ENCODE assay signal across 10 mouse cellular contexts in genomic region chr7:16103760-16104159, GRCm38 (mm10). TPM values are rescaled to one million over a fixed set of nuclear protein-coding genes. Genes with fewer than 3 reads are reported as not detected.
DNase-seq lines count a peak whose midpoint lies in the region; ATAC-seq and TF ChIP-seq lines count a peak whose summit lies in the region.
"Had no signal": no experiment of that assay in that cellular context is flagged by ENCODE, and none has a peak within 500 bp of the region (broad histone marks: within the 10 kb centered on the region; RNA-seq: fewer than 3 reads in every experiment).

No protein-coding gene starts in this region.

- H3K4me3 ChIP-seq in heart, adult 2 months: no peak overlapping the region
- H3K4me3 ChIP-seq in forebrain, postnatal 0 days (ENCODE audit: low read depth, low read length): no peak overlapping the region

- ATAC-seq in forebrain, postnatal 0 days: peak; percentile 74
- ATAC-seq in monocyte, adult 5-6 weeks (replicated peaks; ENCODE audit: insufficient number of reproducible peaks, low FRiP score, low TSS enrichment, poor library complexity, severe bottlenecking): no peak

- TF ChIP-seq POLR2A in heart, adult 2 months (IDR thresholded peaks at IDR 0.05; ENCODE audit: insufficient read depth, low read depth, low read length): no peak

- peaks cover 13% of the 10 kb centered on the region for H3K4me1 ChIP-seq in heart, adult 2 months (ENCODE audit: control insufficient read depth, insufficient read depth, low read length)
- peaks cover 14% of the 10 kb centered on the region for H3K4me1 ChIP-seq in forebrain, postnatal 0 days (ENCODE audit: insufficient read depth)

- no peak for DNase-seq in heart, adult 2 months
- no peak for DNase-seq in heart, adult 8-10 months (ENCODE audit: low spot score)
- DNase-seq in adipocyte (ENCODE audit: low spot score): peak; percentile 57
- peak; percentile 40 for DNase-seq in forebrain, postnatal 0 days
- peak; percentile 75 to 84 for DNase-seq in left cerebral cortex, postnatal 14 days (ENCODE audit: low spot score in 2 of 2)
- no peak for DNase-seq in adrenal gland, adult 18-20 months (ENCODE audit: low spot score in 2 of 2)
- no peak for DNase-seq in adrenal gland, postnatal 14 days

- H3K4me2 ChIP-seq in forebrain, postnatal 0 days (ENCODE audit: low read depth): no peak overlapping the region

- no peaks in the 10 kb centered on the region for H3K9me3 ChIP-seq in forebrain, postnatal 0 days (ENCODE audit: low read length)

- H3K79me2 ChIP-seq in heart, adult 2 months (replicated peaks; ENCODE audit: control insufficient read depth, insufficient read depth, low read length): peaks cover 9% of the 10 kb centered on the region

- H3K36me3 ChIP-seq in heart, adult 2 months (ENCODE audit: control insufficient read depth, insufficient read depth, low read length): no peaks in the 10 kb centered on the region
- H3K36me3 ChIP-seq in forebrain, postnatal 0 days (ENCODE audit: insufficient read depth): peaks cover 35% of the 10 kb centered on the region

- TF ChIP-seq EP300 in heart, adult 2 months (IDR thresholded peaks at IDR 0.05; ENCODE audit: insufficient read depth, low read depth, low read length): no peak

- WGBS in heart, adult 2 months: 45% methylated on average over 6 of the region's 6 CpGs
- WGBS in forebrain, postnatal 0 days: 60% methylated on average over 6 of the region's 6 CpGs

- intact Hi-C loops in heart, adult 2 months (cut with DNase I): no loop called here
- intact Hi-C loops in left cerebral cortex, postnatal 14 days (cut with DNase I): no loop called here

- TF ChIP-seq CTCF in heart, adult 2 months (IDR thresholded peaks at IDR 0.05): peak; percentile 7; the same call in 1 of the 2 replicates
- TF ChIP-seq CTCF in forebrain, postnatal 0 days (IDR thresholded peaks at IDR 0.05; ENCODE audit: low read depth): no peak

- no peak overlapping the region for H3K9ac ChIP-seq in heart, adult 2 months (ENCODE audit: low read depth, low read length)
- no peak overlapping the region for H3K9ac ChIP-seq in forebrain, postnatal 0 days

- no peaks in the 10 kb centered on the region for H3K27me3 ChIP-seq in heart, adult 2 months (ENCODE audit: control insufficient read depth, insufficient read depth, low read length)
- H3K27me3 ChIP-seq in forebrain, postnatal 0 days (ENCODE audit: insufficient read depth, low read length): no peaks in the 10 kb centered on the region
- H3K27me3 ChIP-seq: CH12.LX had no signal

- no peak overlapping the region for H3K27ac ChIP-seq in heart, adult 2 months
- peak overlapping the region; percentile 50; the same call in 1 of the 2 replicates for H3K27ac ChIP-seq in forebrain, postnatal 0 days (ENCODE audit: low read depth, low read length)

RNA-seq across cellular contexts. Expression of gene Napa, which starts 5.5 kb away (rescaled TPM):
- total RNA-seq in heart, adult 2 months (2021): 10 to 100 TPM; 74.0 to 95.3 TPM
- polyA plus RNA-seq in heart, adult 2 months (2012; rRNA removed): 147 and 165 TPM in 2 replicates
- 100 to 1,000 TPM in 1 of 4 experiments, 10 to 100 TPM in 3; 76.5 to 101 (median 84.9) TPM for total RNA-seq in heart, adult 8-10 months (2022)
- total RNA-seq in forebrain, postnatal 0 days (2014; rRNA removed): 159 and 270 TPM in 2 replicates
- polyA plus RNA-seq in forebrain, postnatal 0 days (2015; fragmentation: Nextera tagmentation; extraction: Ambion mirVana): 211 and 222 TPM in 2 replicates
- 100 to 1,000 TPM; 241 to 246 TPM for total RNA-seq in left cerebral cortex, postnatal 14 days (2021)
- 100 to 1,000 TPM; 160 to 178 TPM for total RNA-seq in adrenal gland, adult 18-20 months (2021)
- 46.6 to 76.8 TPM (median 71.5 TPM) in 3 replicates for total RNA-seq in monocyte, adult 5-6 weeks (2017)
- 117 and 128 TPM in 2 replicates for total RNA-seq in adrenal gland, postnatal 14 days (2021)

RNA-seq across cellular contexts. Expression of gene Kptn, which starts 15.9 kb away (rescaled TPM):
- total RNA-seq in heart, adult 2 months (2021): 10 to 100 TPM; 17.8 to 20.6 TPM
- polyA plus RNA-seq in heart, adult 2 months (2012; rRNA removed): 38.3 and 45.2 TPM in 2 replicates
- 10 to 100 TPM; 20.1 to 25.7 (median 23.5) TPM for total RNA-seq in heart, adult 8-10 months (2022)
- total RNA-seq in forebrain, postnatal 0 days (2014; rRNA removed): 47.4 and 53.7 TPM in 2 replicates
- polyA plus RNA-seq in forebrain, postnatal 0 days (2015; fragmentation: Nextera tagmentation; extraction: Ambion mirVana): 27.4 and 37.2 TPM in 2 replicates
- 10 to 100 TPM; 41.7 to 47.5 TPM for total RNA-seq in left cerebral cortex, postnatal 14 days (2021)
- total RNA-seq in adrenal gland, adult 18-20 months (2021): 10 to 100 TPM; 19.6 to 20.7 TPM
- 9.6 to 18.6 TPM (median 15.9 TPM) in 3 replicates for total RNA-seq in monocyte, adult 5-6 weeks (2017)
- 22.3 and 24.7 TPM in 2 replicates for total RNA-seq in adrenal gland, postnatal 14 days (2021)

RNA-seq across cellular contexts. Expression of gene Slc8a2, which starts 25.9 kb away (rescaled TPM):
- total RNA-seq in heart, adult 2 months (2021): under 1 TPM; 0.50 to 0.84 TPM
- 0.61 and 0.96 TPM in 2 replicates for polyA plus RNA-seq in heart, adult 2 months (2012; rRNA removed)
- under 1 TPM; 0.66 to 0.84 (median 0.70) TPM for total RNA-seq in heart, adult 8-10 months (2022)
- total RNA-seq in forebrain, postnatal 0 days (2014; rRNA removed): 52.4 and 55.8 TPM in 2 replicates
- 0.77 and 0.99 TPM in 2 replicates for polyA plus RNA-seq in forebrain, postnatal 0 days (2015; fragmentation: Nextera tagmentation; extraction: Ambion mirVana)
- total RNA-seq in left cerebral cortex, postnatal 14 days (2021): 100 to 1,000 TPM; 343 to 360 TPM
- 1 to 10 TPM; 2.0 to 2.5 TPM for total RNA-seq in adrenal gland, adult 18-20 months (2021)
- not detected in 3 replicates for total RNA-seq in monocyte, adult 5-6 weeks (2017)
- total RNA-seq in adrenal gland, postnatal 14 days (2021): 3.6 and 4.1 TPM in 2 replicates

RNA-seq across cellular contexts. Expression of gene Zfp541, which starts 42.1 kb away (rescaled TPM):
- total RNA-seq in heart, adult 2 months (2021): not detected
- 0.02 and 0.03 TPM in 2 replicates for polyA plus RNA-seq in heart, adult 2 months (2012; rRNA removed)
- not detected for total RNA-seq in heart, adult 8-10 months (2022)
- total RNA-seq in forebrain, postnatal 0 days (2014; rRNA removed): 0.10 and 0.15 TPM in 2 replicates
- polyA plus RNA-seq in forebrain, postnatal 0 days (2015; fragmentation: Nextera tagmentation; extraction: Ambion mirVana): 0.04 and 0.17 TPM in 2 replicates
- under 1 TPM; 0.40 to 0.59 TPM for total RNA-seq in left cerebral cortex, postnatal 14 days (2021)
- total RNA-seq in adrenal gland, adult 18-20 months (2021): not detected
- 0.11 to 0.29 TPM in 2 of 3 replicates, not detected in the other for total RNA-seq in monocyte, adult 5-6 weeks (2017)
- total RNA-seq in adrenal gland, postnatal 14 days (2021): 0.07 and 0.08 TPM in 2 replicates
- polyA plus RNA-seq: liver, embryonic 16.5 days had no signal

RNA-seq across cellular contexts. Expression of gene Bicra, which starts 56.0 kb away (rescaled TPM):
- total RNA-seq in heart, adult 2 months (2021): 1 to 10 TPM; 5.8 to 7.5 TPM
- 5.9 and 8.4 TPM in 2 replicates for polyA plus RNA-seq in heart, adult 2 months (2012; rRNA removed)
- 1 to 10 TPM; 5.7 to 8.6 (median 7.7) TPM for total RNA-seq in heart, adult 8-10 months (2022)
- 3.2 and 5.0 TPM in 2 replicates for total RNA-seq in forebrain, postnatal 0 days (2014; rRNA removed)
- 3.6 and 5.8 TPM in 2 replicates for polyA plus RNA-seq in forebrain, postnatal 0 days (2015; fragmentation: Nextera tagmentation; extraction: Ambion mirVana)
- 10 to 100 TPM; 14.6 to 16.9 TPM for total RNA-seq in left cerebral cortex, postnatal 14 days (2021)
- total RNA-seq in adrenal gland, adult 18-20 months (2021): 1 to 10 TPM; 8.4 to 8.6 TPM
- total RNA-seq in monocyte, adult 5-6 weeks (2017): 2.2 to 10.0 TPM (median 2.6 TPM) in 3 replicates
- total RNA-seq in adrenal gland, postnatal 14 days (2021): 16.1 and 16.7 TPM in 2 replicates

Comparison
In these comparisons a context has a peak if more than half of its experiments do, and no peak if none do; other contexts are left out.
1. DNase-seq: peak in adipocyte (single experiment), forebrain, postnatal 0 days (single experiment) and left cerebral cortex, postnatal 14 days (2 of 2); none in heart, adult 2 months (0 of 2), heart, adult 8-10 months (single experiment), adrenal gland, adult 18-20 months (0 of 2) and adrenal gland, postnatal 14 days (single experiment).
2. RNA of gene Slc8a2, which starts 25.9 kb away (total RNA-seq): 343 to 360 TPM in left cerebral cortex, postnatal 14 days and 52.4 to 55.8 TPM in forebrain, postnatal 0 days; 3.6 to 4.1 TPM in adrenal gland, postnatal 14 days, 2.0 to 2.5 TPM in adrenal gland, adult 18-20 months, 0.50 to 0.84 TPM in heart, adult 2 months, 0.66 to 0.84 TPM in heart, adult 8-10 months and not detected in monocyte, adult 5-6 weeks; every median in the first group is over 10 times any median in the second.